Mouse (Mus musculus) frontal cortex, adult 2 months (tissue): ENCODE data around the gene Strbp. TPM values are rescaled to one million over a fixed set of nuclear protein-coding genes. Genes with fewer than 3 reads are reported as not detected.
A peak's percentile ranks its signal among the peaks of the same experiment; 100 is the strongest.

ENCODE experiments used
- DNase-seq, 2 experiments: peaks; one replicate each; pipeline ENCODE4 v3.0.0; 2022; ENCODE audit warnings: low spot score in 1 of 2; ENCODE audit errors: extremely low spot score in 1 of 2
- polyA plus RNA-seq: library from polyadenylated mRNA; depleted of rRNA; stranded (reverse); fragments of >200 nt; gene quantifications from 2 replicates; pipeline ENCODE4 v1.2.3, GENCODE M21; 2012; rRNA removed

Gene Strbp
- polyA plus RNA-seq, result 75.6 and 75.7 TPM in 2 replicates

DNA sequence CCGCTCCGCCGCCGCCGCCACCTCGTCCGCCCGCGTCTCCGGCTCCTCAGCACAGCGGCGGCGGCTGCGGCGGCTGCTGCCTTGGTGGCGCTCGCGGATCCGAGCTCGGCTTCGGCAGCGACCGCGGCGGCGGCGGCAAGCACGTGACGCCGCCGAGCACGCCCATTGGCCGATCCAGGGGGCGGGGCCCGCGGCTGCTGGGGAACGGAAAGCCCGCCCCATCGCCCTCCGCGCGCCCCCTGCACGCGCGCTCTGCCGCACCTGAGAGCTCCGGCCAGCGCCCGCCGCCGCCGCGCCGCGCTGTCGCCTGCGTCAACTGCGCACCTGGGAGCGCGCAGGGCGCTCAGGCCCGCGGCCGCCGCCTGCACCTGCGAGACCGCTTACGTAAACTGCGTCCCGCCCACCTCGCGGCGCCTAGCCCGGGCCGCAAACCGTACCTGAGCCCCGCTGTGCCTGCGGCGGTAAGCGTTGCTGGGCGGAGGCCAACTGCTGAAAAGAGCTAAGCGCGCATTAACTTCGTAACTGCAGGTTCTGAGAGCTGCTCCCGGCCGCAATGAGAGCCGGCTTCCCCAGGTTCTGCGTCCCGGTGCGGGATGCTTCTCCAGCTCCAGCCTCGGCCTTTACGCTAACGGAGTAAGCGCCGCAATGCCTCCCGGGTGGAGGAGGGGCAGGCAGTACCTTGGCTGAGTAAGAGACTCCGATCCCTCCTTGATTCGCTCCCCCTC, at the start of gene Strbp:
Gene Strbp, minus strand, starts transcription at position 630 of the 725 bp plus-strand sequence.
- peak; percentile 81 to 94 for DNase-seq

DNA sequence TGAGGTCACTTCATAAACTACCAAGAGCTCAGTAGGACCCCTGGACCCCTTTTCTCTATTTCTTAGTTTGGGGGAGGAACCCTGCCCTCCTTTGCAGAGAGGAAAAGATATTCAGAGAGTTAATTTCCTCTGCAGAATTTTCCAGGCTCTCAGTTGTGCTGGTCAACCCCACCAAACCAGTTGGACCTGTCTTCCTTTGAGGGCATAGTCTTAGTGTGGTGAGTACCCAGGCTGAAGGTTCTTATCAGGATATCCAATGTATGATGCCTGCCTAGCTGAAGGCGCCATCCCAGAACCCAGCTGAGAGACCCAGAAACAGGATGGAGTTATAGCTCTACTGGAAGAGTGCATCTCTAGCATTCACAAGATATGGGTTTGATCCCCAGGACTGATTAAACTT, 47.5 kb upstream of the Strbp start:
- DNase-seq, result no peak

DNA sequence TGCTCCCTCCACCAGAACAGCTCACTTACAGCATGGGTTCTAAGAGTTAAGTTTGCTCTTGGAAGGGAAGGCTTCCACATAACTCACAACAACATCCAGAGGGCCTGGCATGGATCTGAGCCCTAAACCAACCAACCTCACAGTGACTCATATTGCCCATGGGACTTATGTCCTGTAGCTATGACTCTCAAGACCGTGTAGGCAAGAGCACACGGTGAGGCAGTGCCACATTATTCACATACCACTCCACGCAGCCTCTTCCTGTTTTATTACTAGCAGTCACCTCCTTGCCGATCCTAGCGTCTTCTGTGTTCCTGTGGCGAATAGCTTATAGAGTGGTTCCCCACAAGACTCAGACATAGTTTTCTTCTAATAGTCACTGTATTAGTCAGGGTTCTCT, 45.7 kb upstream of the Strbp start:
- no peak for DNase-seq

DNA sequence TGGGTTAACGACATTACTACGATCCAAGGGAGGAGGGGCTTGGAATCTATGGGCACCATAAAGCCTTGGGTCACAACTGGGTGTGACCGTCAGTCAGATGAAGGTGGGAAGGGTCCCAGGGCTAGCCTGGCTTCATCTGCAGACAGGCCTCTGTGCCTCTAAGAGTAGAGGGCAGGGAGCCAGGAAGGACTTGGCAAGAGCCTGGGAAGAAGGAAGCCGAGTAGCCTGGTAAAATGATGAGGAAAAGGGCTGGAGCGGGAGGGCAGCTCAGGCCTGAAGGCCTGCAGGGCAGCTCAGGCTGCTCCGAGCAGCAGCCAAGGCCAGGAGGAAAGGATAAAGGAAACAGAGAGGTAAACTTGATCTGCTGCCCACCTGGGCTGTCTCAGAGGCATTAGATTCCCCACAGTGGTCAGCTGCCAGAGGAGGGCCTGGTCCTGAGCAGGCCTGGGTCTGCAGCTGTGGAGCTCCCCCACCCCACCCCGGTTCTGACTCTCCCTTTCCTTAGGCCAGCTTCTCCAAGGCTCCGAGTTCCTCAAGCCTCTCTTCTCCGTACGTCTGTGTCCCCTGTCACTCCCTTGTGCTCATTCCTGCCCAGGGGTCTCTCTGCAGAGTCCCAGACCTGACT, 44.9 kb upstream of the Strbp start:
- no peak for DNase-seq

DNA sequence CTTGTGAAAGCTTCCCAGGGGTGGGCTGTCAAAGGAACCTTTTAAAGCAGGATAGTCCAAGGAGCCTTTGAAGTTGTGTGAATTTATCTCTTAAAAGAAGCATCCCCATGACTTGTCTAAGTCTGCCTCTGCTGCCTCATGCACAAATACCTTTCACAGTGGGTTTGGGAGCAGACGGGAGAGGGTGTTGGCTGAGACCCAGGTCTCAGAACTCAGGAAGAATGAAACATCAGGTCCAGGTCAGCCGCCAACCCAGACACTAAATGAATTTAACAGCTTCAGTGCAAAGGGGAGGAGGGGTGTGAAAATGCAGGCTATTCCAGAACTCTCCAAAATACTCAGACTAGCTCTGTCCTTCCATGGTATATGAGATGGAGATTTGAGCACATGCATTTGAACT, 44.2 kb upstream of the Strbp start:
- no peak for DNase-seq

DNA sequence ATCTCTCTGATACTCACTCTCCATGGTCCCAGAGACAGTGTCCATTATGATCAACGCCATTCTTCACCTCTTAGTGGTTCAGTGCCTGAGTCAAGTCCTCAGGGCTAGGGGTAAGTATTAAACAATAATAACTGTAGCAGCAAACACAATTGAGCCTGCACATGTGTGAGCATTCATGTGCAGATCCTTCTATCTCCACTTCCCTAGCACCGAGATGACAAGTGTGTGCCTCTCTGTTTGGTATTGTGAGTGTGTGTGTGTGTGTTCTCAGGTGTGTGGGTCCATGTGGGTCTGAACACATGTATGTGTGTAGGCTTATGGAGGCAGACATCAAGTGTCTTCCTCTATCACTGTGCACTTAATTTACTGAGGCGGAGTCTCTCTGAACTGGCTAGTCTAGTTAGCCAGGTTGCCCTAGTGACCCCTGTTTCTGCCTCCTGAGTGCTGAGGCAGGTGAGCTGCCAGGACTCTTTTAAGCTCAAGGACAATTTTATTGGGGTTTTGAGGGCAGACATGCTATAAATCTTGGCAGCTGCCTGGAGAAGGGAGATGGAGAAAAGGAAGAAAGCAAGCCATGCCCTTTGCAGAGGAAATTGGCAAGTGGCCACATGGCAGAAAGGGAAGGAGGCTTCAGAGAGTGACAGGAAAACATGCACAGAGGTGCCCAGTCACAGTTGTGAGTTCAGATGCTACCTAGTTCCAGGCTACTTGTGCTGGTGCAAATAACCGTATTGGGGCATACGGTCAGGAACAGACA, 42.8 kb upstream of the Strbp start:
- no peak for DNase-seq

DNA sequence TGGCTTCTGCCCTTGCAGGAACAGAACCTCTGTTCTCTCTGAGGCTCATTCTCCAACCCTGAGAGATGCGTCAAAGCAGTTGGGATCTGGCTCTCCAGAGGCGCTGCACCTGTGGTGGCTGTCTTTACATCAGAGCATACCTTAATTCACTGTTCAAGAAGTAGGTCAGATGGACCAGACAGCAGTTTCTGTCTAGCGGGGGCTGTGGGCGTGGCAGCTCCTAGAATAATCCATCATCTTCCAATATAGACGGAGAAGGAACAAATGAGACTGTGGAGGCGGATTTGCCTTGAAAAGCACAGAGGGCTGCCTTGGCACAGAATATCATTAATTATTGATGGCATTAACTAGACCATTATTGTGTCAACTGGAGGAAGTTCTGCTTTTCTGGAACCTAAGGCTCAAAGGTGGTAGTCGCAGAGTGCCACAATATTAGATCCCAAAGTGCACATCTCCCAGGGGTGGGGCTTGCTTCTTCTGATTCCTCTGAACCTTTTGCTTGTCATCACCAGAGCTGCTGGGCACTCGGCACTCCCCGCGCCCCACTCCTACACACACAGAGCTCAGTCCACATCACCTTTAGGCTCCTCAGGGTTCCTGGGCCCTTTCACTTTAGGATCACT, 41.2 kb upstream of the Strbp start:
- DNase-seq, result peak in 1 of 2 experiments; percentile 59

DNA sequence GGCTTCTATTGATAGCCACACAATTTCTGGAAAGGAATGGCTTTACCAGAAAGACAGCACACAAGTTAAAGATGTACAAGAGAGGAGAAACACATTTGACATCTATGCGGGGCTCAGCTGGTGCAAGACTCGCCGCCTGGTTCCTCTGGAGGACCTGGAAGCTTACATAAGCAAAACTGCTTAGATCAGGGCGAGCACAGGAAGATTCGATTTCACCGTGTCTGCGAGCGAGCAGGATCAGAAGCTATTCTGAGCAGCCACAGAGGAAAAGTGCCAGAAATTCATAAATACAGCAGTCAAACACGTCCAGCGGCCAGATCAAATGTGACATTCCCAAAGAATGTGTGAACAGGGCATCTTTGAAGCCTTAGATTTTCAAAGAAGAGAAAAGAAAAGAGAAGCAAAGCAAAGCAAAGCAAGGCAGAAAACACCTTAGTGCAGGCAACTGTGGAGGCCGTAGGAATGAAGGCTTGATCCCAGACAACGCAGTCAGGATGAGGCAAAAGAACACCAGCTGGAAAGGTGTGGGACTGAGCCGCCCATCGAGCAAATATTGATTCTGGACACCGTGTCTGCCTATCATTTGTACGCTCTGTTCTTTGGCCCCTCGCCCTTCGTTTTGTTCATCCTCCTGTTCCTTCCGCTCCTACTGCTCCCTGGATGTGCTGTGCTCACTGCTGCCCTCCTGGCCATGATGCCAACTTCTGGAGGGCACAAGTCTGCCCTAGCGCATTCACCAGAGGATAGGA, 38.3 kb upstream of the Strbp start:
- peak; percentile 56 to 65 for DNase-seq

DNA sequence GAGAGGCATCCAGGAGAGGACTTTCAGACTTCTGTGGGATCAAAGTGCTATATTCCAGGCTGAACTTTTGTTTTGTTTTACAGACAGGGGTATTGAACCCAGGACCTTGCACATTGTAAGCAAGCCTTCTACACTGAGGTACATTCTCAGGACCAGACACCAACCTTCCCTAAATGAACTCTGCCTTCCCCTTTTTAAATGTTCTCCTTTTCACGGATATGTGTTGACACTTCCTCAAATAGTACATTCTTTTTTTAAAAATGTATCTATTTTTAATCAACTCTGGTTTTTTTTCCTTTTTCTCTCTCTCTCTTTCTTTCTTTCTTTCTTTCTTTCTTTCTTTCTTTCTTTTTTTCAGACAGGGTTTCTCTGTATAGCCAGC, 32.1 kb upstream of the Strbp start:
- no peak for DNase-seq

DNA sequence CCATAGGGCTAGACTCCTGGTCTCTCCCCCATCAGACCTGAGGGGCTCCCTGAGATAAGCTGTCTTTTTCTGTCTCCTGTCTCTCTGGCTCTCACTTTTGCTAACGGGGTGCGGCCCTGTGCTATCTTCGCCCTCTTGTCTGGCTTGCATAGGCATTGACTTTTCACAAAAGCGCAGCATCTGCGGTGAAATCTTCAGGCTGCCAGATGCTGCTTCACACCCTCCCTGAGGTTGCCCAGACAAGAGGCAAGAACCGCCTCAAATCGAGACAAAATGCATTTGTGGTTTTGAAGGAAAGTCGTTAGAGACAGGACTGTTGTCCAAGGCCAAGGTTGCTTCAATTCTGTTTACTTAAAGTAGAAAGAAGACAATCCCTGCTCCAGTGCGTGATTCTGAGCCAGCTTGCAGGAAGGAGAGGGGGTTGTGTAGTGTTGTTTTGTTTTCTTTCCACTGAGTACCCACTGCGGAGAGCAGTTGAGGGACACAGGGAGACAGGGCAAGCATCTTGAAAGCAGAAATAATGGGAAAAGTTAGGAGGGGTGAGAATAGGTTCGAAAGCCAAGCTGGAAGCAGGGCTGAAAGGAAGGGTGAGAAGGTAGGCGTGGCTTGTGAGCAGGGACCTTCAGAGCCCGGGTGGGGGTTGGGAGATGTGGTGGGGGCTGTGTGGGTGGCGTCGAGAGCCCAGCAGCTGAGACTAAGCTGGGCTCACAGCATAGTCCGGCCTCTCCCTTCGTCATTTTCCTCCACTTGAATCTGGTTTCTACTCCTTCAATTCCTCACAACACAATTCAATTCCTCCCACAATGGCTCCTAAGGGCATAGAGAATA, 31.5 kb upstream of the Strbp start:
- peak in 1 of 2 experiments; percentile 52 for DNase-seq

DNA sequence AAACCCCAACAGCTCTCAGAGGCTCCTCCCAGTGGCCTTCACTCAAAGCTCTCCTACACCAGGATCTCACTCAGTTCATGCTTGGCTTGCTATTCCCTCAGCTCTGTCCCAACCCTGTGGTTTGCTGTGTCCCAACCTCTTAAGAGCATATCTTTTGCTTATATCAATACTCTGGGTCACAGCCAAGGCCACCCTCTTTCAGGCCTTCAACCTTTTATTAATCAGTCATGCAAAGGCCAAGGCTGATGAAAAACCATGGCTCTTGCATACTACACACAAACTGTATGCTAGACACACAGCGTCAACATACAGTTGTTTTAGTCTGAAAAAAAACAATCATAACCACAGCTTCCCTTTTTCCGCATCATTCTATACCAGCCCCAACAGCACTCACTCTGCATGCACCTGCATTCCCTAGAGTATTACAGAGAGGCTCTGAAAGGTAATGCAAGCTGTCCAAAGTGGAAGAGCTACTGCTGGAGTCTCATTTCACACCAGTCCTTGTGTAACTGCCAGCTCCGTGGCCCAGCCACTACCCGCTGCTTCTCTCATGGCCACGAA, 27.7 kb upstream of the Strbp start:
- DNase-seq, result no peak

DNA sequence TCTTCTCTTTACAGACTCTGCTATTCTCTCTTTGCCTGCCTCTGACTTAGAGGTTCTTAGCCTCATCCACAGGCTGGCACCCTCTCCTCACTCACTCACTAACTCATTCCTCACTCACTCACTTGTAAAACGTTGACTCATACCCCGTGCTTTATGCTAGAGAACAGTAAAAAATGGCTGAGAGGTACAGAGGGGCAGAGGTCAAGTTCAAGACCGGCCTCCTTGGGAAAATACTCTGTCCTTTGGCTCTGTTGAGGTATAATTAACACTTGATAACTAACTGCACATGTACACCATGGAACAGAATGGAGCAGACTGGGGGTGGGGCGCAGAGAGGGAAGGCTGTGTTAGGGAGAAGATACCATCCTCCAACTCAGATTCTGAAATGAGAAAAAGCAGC, 20.6 kb upstream of the Strbp start:
- DNase-seq, result no peak

DNA sequence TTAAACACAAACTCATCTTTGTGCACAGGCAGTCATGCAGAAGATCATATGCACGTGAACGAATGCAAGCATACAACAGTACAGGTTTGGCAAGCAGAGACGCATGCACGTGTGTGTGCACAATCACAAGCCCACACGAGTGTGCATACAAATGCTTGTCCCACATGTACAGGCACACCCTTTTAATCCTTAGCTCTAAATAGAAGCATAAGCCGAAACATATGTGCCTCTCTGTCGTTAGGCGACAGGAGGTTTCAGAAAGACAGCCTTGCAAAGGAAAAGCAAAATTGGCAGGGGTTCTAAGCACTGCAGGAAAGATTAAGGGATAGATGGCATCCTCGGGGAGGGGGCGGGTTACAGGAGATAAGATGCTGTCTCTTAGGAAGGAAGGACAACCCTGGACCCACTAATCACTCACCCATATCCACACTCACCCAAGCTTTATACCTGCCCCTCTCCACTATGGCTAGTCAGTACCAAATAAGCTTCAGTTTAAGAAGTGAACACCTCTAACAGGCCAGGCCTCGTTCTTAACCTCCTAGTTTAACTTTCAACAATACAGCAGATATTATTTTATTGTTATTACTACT, 19.9 kb upstream of the Strbp start:
- DNase-seq, result peak in 1 of 2 experiments; percentile 55

DNA sequence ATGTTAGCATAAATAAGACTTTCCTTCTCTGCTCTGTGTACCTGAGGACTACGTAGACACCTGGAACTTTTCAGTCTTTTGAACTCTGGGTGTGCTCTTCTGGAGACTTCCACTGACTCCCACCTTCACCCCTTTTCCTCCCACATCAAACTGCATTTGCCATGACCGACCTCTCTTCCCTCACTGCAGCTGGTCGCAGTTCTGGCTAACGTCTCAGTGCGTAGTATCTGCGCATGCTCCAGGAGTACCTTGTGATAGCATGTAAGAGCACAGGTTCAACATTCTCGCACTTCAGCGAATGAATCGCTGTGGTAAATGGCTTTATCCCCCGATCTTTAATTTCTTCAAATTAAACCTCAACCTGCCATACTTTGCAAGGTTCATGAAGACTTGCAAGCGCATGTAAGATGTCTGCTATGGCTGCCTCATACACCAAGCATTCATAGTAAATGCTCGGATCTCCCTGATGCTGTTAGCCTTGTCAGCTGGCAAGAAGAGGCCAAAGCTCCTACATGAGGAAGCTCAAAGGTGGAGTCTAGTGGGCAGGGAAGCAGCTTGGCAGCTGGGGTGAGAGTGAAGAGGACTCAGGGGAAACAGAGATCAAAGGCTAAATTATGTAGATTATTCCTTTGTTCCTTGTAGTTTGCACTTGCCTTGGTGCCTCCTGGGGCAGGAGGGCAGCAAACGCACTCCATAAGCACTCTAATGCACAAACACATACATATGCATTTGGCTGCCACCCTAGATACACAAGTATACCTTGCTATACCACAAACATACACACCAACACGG, 19.2 kb upstream of the Strbp start:
- no peak for DNase-seq

DNA sequence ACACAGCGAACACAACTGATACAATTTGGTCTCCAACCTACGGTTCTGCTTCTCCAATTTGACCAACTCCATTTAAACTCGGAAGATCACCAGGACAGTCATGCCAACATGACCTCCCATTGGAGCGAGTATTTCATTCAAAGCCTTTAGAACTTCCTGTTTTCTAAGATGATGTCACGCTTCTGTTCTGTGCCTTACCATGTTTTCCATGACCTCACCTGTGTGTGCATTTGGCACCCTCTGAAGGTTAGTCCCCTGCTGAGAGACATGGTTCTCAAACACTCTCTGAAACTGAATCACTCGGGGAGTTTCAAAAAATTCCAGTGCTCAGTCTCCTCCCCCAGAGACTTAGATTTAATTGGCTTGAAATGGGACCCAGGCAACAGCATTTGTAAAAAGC, 12.6 kb upstream of the Strbp start:
- DNase-seq, result no peak

DNA sequence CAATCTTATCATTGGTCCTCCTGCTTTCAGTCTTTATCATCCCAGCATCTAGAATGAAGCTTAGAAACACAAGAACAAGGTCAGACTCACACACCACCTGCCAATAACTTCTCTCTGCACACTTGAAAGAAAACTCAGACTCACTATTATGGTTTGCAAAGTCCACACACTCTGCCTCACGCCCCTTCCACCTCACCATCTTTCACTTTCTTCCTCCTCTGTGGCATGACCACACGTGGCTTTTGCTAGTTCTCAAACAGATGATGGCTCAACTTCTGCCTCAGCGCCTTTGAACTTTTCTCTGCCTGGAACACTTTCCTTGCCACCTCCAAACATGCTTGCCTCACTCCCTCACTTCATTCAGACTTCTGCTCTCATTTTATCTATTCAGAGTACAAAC, 11.7 kb upstream of the Strbp start:
- DNase-seq, result no peak

DNA sequence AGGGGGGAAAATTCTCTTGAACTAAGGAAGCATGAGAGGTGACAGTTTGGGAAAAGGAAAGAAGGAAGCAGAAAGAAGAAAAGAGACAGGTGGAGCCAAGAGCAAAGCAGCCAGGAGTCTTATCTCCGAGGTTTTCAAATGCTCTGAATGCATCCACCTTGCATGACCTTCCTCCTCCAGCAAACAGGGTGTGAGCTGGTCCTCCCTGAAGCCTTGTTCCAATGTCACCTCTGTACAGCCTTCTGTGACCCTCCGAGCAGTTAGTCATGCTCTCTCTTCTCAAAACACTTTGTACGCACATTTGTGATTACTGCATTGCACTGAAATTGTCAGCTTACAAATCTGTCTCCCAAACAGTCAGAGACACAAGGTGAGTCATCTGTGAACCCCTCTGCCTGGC, 9.4 kb upstream of the Strbp start:
- DNase-seq, result no peak

DNA sequence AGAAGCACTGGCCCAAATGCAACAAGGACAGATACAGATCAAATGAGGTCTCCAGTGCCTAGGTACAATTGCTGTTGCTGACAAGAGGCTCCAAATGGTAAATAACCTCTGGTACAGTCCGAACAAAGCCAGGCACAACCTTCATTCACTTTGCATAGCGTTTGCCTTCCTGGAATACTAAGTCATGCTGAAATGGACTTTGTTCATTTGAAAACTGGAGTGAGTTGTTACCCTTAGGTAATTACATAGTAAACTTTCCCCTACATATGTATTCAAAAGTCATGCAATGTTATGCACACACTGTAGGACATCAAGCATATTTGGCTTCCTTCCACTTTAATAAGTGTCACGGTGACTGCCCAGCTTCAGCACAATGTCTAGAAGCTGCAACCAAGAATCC, 5.2 kb upstream of the Strbp start:
- no peak for DNase-seq
